Mouse (Mus musculus) intestine, embryonic 16.5 days (tissue): ENCODE data around the gene Supt7l. TPM values are rescaled to one million over a fixed set of nuclear protein-coding genes. Genes with fewer than 3 reads are reported as not detected.

ENCODE experiments used
- ATAC-seq: fragments of 200-750 bp; cut with Nextera tagmentation; 2 replicates; pipeline ENCODE4 v1.8.0; 2017; ENCODE audit warnings: moderate TSS enrichment, moderate library complexity
- H3K27ac ChIP-seq: fragments of 300-500 bp; sonication (generic); 2 replicates; pipeline ENCODE4 v1.5.1; 2014; ENCODE audit warnings: mild to moderate bottlenecking, low read length
- H3K27me3 ChIP-seq: fragments of 300-500 bp; sonication (generic); replicated peaks from 2 replicates; pipeline ENCODE4 v1.6.1; 2014; ENCODE audit warnings: low read length, control low read depth, mixed read lengths; ENCODE audit not compliant: control insufficient read depth, insufficient read depth
- H3K36me3 ChIP-seq: fragments of 300-500 bp; sonication (generic); 2 replicates; pipeline ENCODE4 v1.6.1; 2014; ENCODE audit warnings: low read length, control low read depth; ENCODE audit not compliant: control insufficient read depth, insufficient read depth
- H3K4me1 ChIP-seq: fragments of 300-500 bp; sonication (generic); 2 replicates; pipeline ENCODE4 v1.6.1; 2014; ENCODE audit warnings: low read length, control low read depth, mixed read lengths; ENCODE audit not compliant: control insufficient read depth, insufficient read depth
- H3K4me2 ChIP-seq: fragments of 300-500 bp; sonication (generic); 2 replicates; pipeline ENCODE4 v1.6.1; 2014; ENCODE audit warnings: low read depth, low read length, control low read depth
- H3K4me3 ChIP-seq: fragments of 300-500 bp; sonication (generic); 2 replicates; pipeline ENCODE4 v1.5.1; 2014; ENCODE audit warnings: mild to moderate bottlenecking, low read length
- H3K9ac ChIP-seq: fragments of 300-500 bp; sonication (generic); 2 replicates; pipeline ENCODE4 v1.6.1; 2014; ENCODE audit warnings: low read depth, low read length
- H3K9me3 ChIP-seq: fragments of 300-500 bp; sonication (generic); 2 replicates; pipeline ENCODE4 v1.6.1; 2016; ENCODE audit warnings: low read length, control low read depth; ENCODE audit not compliant: control insufficient read depth
- WGBS: fragments of 180-500 bp; shearing (Covaris S2); extraction: QIAGEN DNeasy Blood & Tissue Kit; methylation state at CpG from one replicate; pipeline ENCODE4 v1.1.7; 2014; 5-methylcytosine and 5-hydroxymethylcytosine counted together
- polyA plus RNA-seq: library from polyadenylated mRNA; unstranded; fragments of >200 nt; fragmentation: Nextera tagmentation; extraction: Ambion mirVana; gene quantifications from 2 replicates; pipeline ENCODE4 v1.2.1, GENCODE M21; 2015

The Supt7l gene
- polyA plus RNA-seq, 1 experiment from 2014 or later, result 18.7 TPM

DNA sequence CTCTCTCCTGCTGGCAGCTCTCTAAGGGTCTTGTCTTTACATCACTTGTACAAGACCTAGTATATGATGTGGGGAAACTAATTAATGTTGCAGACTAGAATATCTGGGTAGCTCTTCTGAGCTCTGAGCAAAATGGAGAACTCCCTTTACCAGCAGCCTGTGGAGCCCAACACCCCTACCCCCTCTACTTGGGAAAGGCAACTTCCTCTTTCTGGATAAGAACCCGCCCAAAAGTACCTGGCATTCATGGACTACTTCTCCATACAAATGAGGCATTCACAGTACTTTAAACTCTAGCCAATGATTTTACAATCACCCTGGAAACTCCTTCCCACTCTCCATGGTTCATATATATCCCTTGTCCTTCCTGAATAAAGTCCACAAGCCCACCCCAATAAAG lies 15.1 kb downstream of the Supt7l start:
- Histone ChIP-seq H3K36me3 (0 out of 2 replicates have a peak, but pooled peaks cover 11% of the 10 kb centered on the region), H3K9ac (no peak overlapping the region), H3K27ac (no peak overlapping the region), H3K27me3 (no peaks in the 10 kb centered on the region), H3K4me1 (no peaks in the 10 kb centered on the region), H3K9me3 (no peaks in the 10 kb centered on the region), H3K4me2 (no peak overlapping the region), H3K4me3 (no peak overlapping the region)
- 87% methylated on average over 1 of the region's 1 CpGs for WGBS
- ATAC-seq, result no peak

DNA sequence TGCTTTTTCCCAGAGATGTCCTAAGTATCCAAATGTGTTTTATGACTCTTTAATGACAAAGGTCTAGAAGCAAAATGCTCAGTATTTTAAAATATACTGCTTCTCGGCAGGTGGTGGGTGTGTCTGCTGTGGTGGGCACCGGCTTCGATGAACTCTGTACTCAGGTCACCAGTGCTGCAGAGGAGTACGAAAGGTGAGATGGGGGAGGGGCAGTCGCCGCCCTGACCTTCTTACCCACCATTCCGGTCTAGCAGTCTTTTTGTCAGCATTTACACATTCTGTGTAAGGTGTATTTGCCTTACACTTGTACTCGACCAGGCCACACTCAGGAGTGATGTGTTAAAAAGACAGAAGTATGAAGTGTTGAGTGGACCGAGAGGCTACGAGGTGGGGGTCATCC lies 22.8 kb downstream of the Supt7l start:
- Histone ChIP-seq H3K36me3 (peaks cover 22% of the 10 kb centered on the region), H3K27me3 (no peaks in the 10 kb centered on the region)
- 78% methylated on average over 10 of the region's 10 CpGs for WGBS

GRCm38 (mm10) chr5:31494513-31495297 lies 32.9 kb downstream of the Supt7l start, which contains the start of gene Gpn1:
Gene Gpn1 (plus strand): TSS chr5:31494741.
- peak within 1 kb of the TSS; percentile 4; the same call in 1 of the 2 replicates for H3K27ac ChIP-seq
- peaks cover 8% of the 10 kb centered on the region for H3K36me3 ChIP-seq
- under 1% methylated on average over 49 of the region's 49 CpGs for whole genome bisulfite sequencing
- peak within 1 kb of the TSS; percentile 90 for H3K4me3 ChIP-seq
- ATAC-seq, result peak; percentile 100
- peak within 1 kb of the TSS; percentile 81 for H3K9ac ChIP-seq
- peaks cover 9% of the 10 kb centered on the region for H3K4me1 ChIP-seq
- no peaks in the 10 kb centered on the region for H3K27me3 ChIP-seq
- H3K4me2 ChIP-seq, result peak within 1 kb of the TSS; percentile 90
- no peaks in the 10 kb centered on the region for H3K9me3 ChIP-seq

More for the DNA sequence above, 22.8 kb downstream of the Supt7l start:
- Histone ChIP-seq H3K9me3 (no peaks in the 10 kb centered on the region), H3K4me3 (no peak overlapping the region), H3K9ac (no peak overlapping the region), H3K4me1 (no peaks in the 10 kb centered on the region), H3K27ac (no peak overlapping the region), H3K4me2 (no peak overlapping the region)
- no peak for ATAC-seq

GRCm38 (mm10) chr5:31492031-31492430 lies 35.6 kb downstream of the Supt7l start:
- Histone ChIP-seq H3K27me3 (no peaks in the 10 kb centered on the region), H3K27ac (no peak overlapping the region), H3K4me2 (no peak overlapping the region), H3K4me3 (no peak overlapping the region), H3K9ac (no peak overlapping the region), H3K4me1 (peaks cover 9% of the 10 kb centered on the region), H3K9me3 (no peaks in the 10 kb centered on the region), H3K36me3 (peaks cover 5% of the 10 kb centered on the region; the same call in 1 of the 2 replicates)
- WGBS, result 75% methylated on average over 1 of the region's 1 CpGs
- ATAC-seq, result no peak

GRCm38 (mm10) chr5:31489116-31489769 lies 38.4 kb downstream of the Supt7l start:
- Histone ChIP-seq H3K9ac (no peak overlapping the region), H3K4me2 (no peak overlapping the region), H3K9me3 (no peaks in the 10 kb centered on the region), H3K27ac (no peak overlapping the region), H3K4me1 (no peaks in the 10 kb centered on the region), H3K36me3 (no peaks in the 10 kb centered on the region), H3K4me3 (no peak overlapping the region), H3K27me3 (no peaks in the 10 kb centered on the region)
- no peak for ATAC-seq
- WGBS, result 66% methylated on average over 7 of the region's 7 CpGs

DNA sequence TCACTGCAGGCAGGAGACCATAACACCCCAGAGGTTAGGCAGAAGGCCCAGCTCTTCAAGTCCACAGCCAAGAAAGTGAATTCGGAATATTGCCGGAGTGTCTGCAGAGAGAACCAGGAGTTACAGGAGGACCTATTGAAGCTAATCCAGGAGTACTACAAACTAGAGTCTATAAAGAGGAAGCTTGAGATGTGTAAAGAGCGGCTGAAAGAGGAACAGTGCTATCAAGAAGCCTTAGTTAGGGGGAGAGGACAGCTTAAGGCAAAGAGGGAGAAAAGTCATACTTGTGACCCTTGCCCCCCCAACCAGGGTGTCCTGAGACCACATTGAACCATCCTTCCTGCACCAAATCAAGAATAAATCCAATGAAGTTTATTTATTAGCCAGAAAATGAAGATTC lies 39.7 kb downstream of the Supt7l start:
- H3K4me2 ChIP-seq, result no peak overlapping the region
- ATAC-seq, result no peak
- H3K4me1 ChIP-seq, result no peaks in the 10 kb centered on the region
- H3K9me3 ChIP-seq, result no peaks in the 10 kb centered on the region
- no peaks in the 10 kb centered on the region for H3K36me3 ChIP-seq
- no peak overlapping the region for H3K9ac ChIP-seq
- no peak overlapping the region for H3K4me3 ChIP-seq
- WGBS, result 92% methylated on average over 3 of the region's 3 CpGs
- no peaks in the 10 kb centered on the region for H3K27me3 ChIP-seq
- H3K27ac ChIP-seq, result no peak overlapping the region

DNA sequence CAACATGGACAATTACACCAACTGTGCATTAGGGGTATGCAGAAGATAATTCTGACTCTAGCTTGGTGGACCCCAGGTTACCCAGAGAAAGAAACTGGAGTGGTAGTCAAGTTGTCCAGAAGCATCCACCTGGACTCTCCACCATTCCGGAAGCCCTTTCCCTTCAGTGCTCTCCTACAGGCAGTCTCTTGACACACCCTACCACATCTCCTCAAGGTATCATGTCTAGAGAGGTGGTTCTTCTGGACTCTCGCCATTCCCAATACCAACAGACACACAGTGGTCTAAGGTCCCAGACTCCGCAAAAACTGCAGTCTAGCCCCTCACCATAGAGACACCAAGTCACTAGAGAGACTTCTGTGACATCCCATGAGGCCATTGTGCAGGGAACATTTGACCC lies 42.2 kb downstream of the Supt7l start, which contains the start of gene 4930548H24Rik:
Gene 4930548H24Rik, plus strand, starts transcription at position 301 of the 400 bp plus-strand sequence.
- no peak within 1 kb of the TSS for H3K4me3 ChIP-seq
- WGBS, result over 99% methylated on average over 3 of the region's 3 CpGs
- H3K9ac ChIP-seq, result no peak within 1 kb of the TSS
- no peak for ATAC-seq
- no peak within 1 kb of the TSS for H3K27ac ChIP-seq
- no peaks in the 10 kb centered on the region for H3K27me3 ChIP-seq
- no peak within 1 kb of the TSS for H3K4me2 ChIP-seq
- no peaks in the 10 kb centered on the region for H3K4me1 ChIP-seq
- H3K36me3 ChIP-seq, result no peaks in the 10 kb centered on the region
- no peaks in the 10 kb centered on the region for H3K9me3 ChIP-seq

- ATAC-seq, result no peak
- no peak overlapping the region for H3K9ac ChIP-seq
- WGBS, result 91% methylated on average over 4 of the region's 4 CpGs
- H3K9me3 ChIP-seq, result no peaks in the 10 kb centered on the region
- H3K4me3 ChIP-seq, result no peak overlapping the region
- H3K4me1 ChIP-seq, result no peaks in the 10 kb centered on the region
- H3K27ac ChIP-seq, result no peak overlapping the region
- peaks cover 6% of the 10 kb centered on the region; the same call in 1 of the 2 replicates for H3K36me3 ChIP-seq
- no peak overlapping the region for H3K4me2 ChIP-seq
- H3K27me3 ChIP-seq, result no peaks in the 10 kb centered on the region
Observed at GRCm38 (mm10) chr5:31480536-31480935, 47.1 kb downstream of the Supt7l start.

- H3K27ac ChIP-seq, result no peak overlapping the region
- H3K4me1 ChIP-seq, result no peaks in the 10 kb centered on the region
- 73% methylated on average over 7 of the region's 7 CpGs for WGBS
- ATAC-seq, result no peak
- H3K9ac ChIP-seq, result no peak overlapping the region
- H3K9me3 ChIP-seq, result no peaks in the 10 kb centered on the region
- no peaks in the 10 kb centered on the region for H3K27me3 ChIP-seq
- no peak overlapping the region for H3K4me3 ChIP-seq
- no peak overlapping the region for H3K4me2 ChIP-seq
- peaks cover 37% of the 10 kb centered on the region for H3K36me3 ChIP-seq
Observed at GRCm38 (mm10) chr5:31470334-31470733, 57.3 kb downstream of the Supt7l start.
